Mouse (Mus musculus) midbrain, embryonic 15.5 days (tissue): ENCODE results near the gene Greb1. TPM values are rescaled to one million over a fixed set of nuclear protein-coding genes. Genes with fewer than 3 reads are reported as not detected.
A peak's percentile ranks its signal among the peaks of the same experiment; 100 is the strongest.
"Not testable (repeated sequence)": the region's sequence is repeated elsewhere in the genome, so short reads cannot be mapped to it uniquely, and the experiment has no call there.

Experiments used
- ATAC-seq: fragments of 200-750 bp; cut with Nextera tagmentation; replicated peaks from 2 replicates; pipeline ENCODE4 v1.8.0; 2017; ENCODE audit warnings: moderate TSS enrichment
- H3K27ac ChIP-seq: fragments of 300-500 bp; sonication (generic); 2 replicates; pipeline ENCODE4 v1.5.1; 2015; ENCODE audit warnings: mild to moderate bottlenecking, inconsistent platforms
- H3K27me3 ChIP-seq: fragments of 300-500 bp; sonication (generic); replicated peaks from 2 replicates; pipeline ENCODE4 v1.6.1; 2015; ENCODE audit warnings: inconsistent platforms
- H3K36me3 ChIP-seq: fragments of 300-500 bp; sonication (generic); replicated peaks from 2 replicates; pipeline ENCODE4 v1.6.1; 2015; ENCODE audit warnings: inconsistent platforms
- H3K4me1 ChIP-seq: fragments of 300-500 bp; sonication (generic); 2 replicates; pipeline ENCODE4 v1.6.1; 2015; ENCODE audit warnings: inconsistent platforms
- H3K4me2 ChIP-seq: fragments of 300-500 bp; sonication (generic); 2 replicates; pipeline ENCODE4 v1.6.1; 2015; ENCODE audit warnings: inconsistent platforms, mild to moderate bottlenecking, moderate library complexity
- H3K4me3 ChIP-seq: fragments of 300-500 bp; sonication (generic); 2 replicates; pipeline ENCODE4 v1.5.1; 2015; ENCODE audit warnings: mild to moderate bottlenecking, inconsistent platforms
- H3K9ac ChIP-seq: fragments of 300-500 bp; sonication (generic); 2 replicates; pipeline ENCODE4 v1.6.1; 2015; ENCODE audit warnings: mild to moderate bottlenecking, inconsistent platforms
- H3K9me3 ChIP-seq: fragments of 300-500 bp; sonication (generic); 2 replicates; pipeline ENCODE4 v1.6.1; 2016; ENCODE audit warnings: inconsistent platforms
- WGBS: fragments of 180-500 bp; shearing (Covaris S2); methylation state at CpG from one replicate; pipeline ENCODE4 v1.1.7; 2015; ENCODE audit warnings: mixed read lengths; 5-methylcytosine and 5-hydroxymethylcytosine counted together
- polyA plus RNA-seq: library from polyadenylated mRNA; unstranded; fragments of >200 nt; fragmentation: Nextera tagmentation; extraction: Ambion mirVana; gene quantifications from 2 replicates; pipeline ENCODE4 v1.2.1, GENCODE M21; 2015

The Greb1 gene
- polyA plus RNA-seq, 1 experiment from 2014 or later, result 1.4 TPM

DNA sequence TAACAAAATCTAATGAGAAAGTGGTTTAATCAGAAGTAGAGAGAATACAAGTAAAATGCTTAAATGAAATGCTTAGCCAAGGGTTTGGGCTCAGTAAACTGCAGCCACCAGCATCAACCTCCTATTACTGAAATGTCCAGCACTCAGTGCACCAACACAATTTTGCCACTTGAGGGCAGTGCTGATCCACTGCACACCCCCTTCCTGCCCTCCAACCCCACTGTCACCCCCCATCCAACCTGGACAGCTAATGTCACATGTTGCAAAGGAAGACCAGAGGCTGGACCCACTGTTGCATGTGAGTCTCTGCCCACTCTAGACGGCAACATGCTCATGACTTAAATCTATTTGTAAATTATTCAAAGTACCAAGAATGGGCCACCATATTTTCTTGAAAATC is 83.0 kb downstream of the Greb1 start:
- ATAC-seq, result peak; percentile 63; the same call in 1 of the 2 replicates
- H3K4me3 ChIP-seq, result no peak overlapping the region
- WGBS, result 70% methylated on average over 1 of the region's 1 CpGs
- H3K27ac ChIP-seq, result no peak overlapping the region
- no peak overlapping the region for H3K9ac ChIP-seq
- no peak overlapping the region for H3K4me2 ChIP-seq
- no peaks in the 10 kb centered on the region for H3K9me3 ChIP-seq
- H3K4me1 ChIP-seq, result no peaks in the 10 kb centered on the region
- no peaks in the 10 kb centered on the region for H3K36me3 ChIP-seq
- H3K27me3 ChIP-seq, result no peaks in the 10 kb centered on the region

DNA sequence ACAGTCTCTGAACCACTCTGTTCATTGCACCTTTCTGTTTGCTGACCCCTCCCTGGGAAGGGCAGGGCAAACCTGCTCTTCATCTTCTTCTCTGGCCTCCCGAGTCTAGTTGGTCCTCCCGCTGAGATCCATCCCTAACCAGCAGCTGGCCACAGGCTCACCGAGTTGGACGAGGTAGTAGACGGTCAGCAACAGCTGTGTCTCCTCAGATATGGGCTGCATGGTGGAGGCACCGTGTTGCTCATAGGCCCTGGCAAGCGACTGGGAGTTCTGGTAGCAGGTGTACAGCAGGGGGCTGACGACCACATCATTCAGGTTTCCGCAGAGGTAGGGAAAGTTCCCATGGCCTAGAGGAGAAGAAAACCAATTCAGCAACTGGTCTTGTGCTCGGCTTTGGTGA is 86.1 kb downstream of the Greb1 start:
- Histone ChIP-seq H3K9me3 (no peaks in the 10 kb centered on the region), H3K4me1 (no peaks in the 10 kb centered on the region), H3K27me3 (no peaks in the 10 kb centered on the region), H3K4me2 (no peak overlapping the region), H3K27ac (no peak overlapping the region), H3K9ac (no peak overlapping the region), H3K36me3 (no peaks in the 10 kb centered on the region), H3K4me3 (no peak overlapping the region)
- 92% methylated on average over 10 of the region's 10 CpGs for WGBS
- ATAC-seq, result no peak

GRCm38 (mm10) chr12:16698691-16699090 is 102.0 kb downstream of the Greb1 start:
- Histone ChIP-seq H3K4me1 (no peaks in the 10 kb centered on the region), H3K9me3 (no peaks in the 10 kb centered on the region), H3K9ac (no peak overlapping the region), H3K4me3 (no peak overlapping the region), H3K36me3 (no peaks in the 10 kb centered on the region), H3K27ac (no peak overlapping the region), H3K4me2 (no peak overlapping the region), H3K27me3 (no peaks in the 10 kb centered on the region)
- ATAC-seq, result no peak
- 98% methylated on average over 1 of the region's 1 CpGs for WGBS

DNA sequence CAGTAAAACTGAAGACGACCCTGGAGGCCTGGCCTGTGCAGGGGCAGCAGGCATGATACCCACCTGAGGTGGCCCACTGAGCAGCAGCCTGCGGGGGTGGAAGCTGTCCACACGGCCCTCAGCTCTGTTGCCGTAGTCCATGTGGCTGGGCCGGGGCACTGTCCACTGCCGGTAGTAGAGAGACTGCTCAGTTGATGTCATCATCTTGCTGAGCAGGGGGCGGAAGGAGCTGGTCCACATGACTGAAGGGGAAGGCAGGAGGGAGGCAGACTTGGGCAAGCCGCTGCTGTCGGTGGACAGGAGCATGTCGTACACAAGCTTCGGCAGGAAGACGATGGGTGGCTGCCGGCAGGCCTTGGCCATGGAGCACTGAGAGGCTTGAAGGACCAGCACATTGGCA is 104.5 kb downstream of the Greb1 start:
- H3K9ac ChIP-seq, result no peak overlapping the region
- no peaks in the 10 kb centered on the region for H3K36me3 ChIP-seq
- no peak for ATAC-seq
- H3K9me3 ChIP-seq, result no peaks in the 10 kb centered on the region
- H3K4me3 ChIP-seq, result no peak overlapping the region
- WGBS, result 91% methylated on average over 13 of the region's 13 CpGs
- H3K27me3 ChIP-seq, result no peaks in the 10 kb centered on the region
- no peaks in the 10 kb centered on the region for H3K4me1 ChIP-seq
- no peak overlapping the region for H3K4me2 ChIP-seq
- H3K27ac ChIP-seq, result no peak overlapping the region

GRCm38 (mm10) chr12:16695252-16695651 is 105.4 kb downstream of the Greb1 start:
- H3K4me1 ChIP-seq, H3K9ac ChIP-seq, H3K27me3 ChIP-seq, ATAC-seq, H3K36me3 ChIP-seq, H3K4me2 ChIP-seq, H3K27ac ChIP-seq, H3K4me3 ChIP-seq, H3K9me3 ChIP-seq: not testable (repeated sequence)
- 95% methylated on average over 7 of the region's 8 CpGs for WGBS

DNA sequence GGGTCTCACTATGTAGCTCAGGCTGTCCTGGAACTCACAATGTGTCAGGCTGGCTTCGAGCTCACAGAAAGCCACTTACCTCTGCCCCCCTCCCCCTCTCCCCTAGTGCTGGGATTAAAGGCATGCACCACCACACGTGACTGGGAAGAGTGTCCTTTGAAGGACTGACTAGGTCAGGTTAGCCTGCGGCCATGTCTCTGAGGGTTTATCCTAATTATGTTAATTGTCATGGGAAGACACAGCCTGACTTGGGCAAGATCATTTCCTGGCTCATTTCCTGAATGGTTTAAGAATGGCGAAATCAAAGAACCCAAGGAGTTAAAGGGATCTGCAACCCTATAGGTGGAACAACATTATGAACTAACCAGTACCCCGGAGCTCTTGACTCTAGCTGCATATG is 105.9 kb downstream of the Greb1 start:
- no peaks in the 10 kb centered on the region for H3K36me3 ChIP-seq
- no peaks in the 10 kb centered on the region for H3K9me3 ChIP-seq
- ATAC-seq, result no peak
- no peak overlapping the region for H3K4me2 ChIP-seq
- H3K4me3 ChIP-seq, result no peak overlapping the region
- H3K27me3 ChIP-seq, result no peaks in the 10 kb centered on the region
- H3K9ac ChIP-seq, result no peak overlapping the region
- no peak overlapping the region for H3K27ac ChIP-seq
- no peaks in the 10 kb centered on the region for H3K4me1 ChIP-seq
- WGBS, result 71% methylated on average over 5 of the region's 5 CpGs

DNA sequence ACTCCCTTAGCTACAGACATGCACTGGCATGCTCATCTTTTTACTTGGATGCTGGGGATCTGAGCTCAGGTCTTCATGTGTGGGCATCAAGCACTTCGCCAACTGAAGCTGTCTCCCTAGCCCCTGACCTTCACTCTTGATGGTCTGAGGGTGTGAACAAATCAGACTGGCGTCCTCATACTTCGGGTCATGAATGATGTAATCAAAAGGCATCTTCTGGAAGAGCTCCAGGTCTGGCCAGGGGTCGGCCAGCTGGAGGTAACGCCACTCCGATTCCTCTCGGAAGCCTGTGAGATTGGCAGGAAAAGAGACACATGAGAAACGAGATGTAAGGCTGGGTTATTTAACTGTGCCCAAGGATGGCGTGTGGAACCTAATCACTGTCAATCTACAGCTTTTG is 110.1 kb downstream of the Greb1 start:
- Histone ChIP-seq H3K9ac (no peak overlapping the region), H3K4me1 (no peaks in the 10 kb centered on the region), H3K27me3 (no peaks in the 10 kb centered on the region), H3K36me3 (no peaks in the 10 kb centered on the region), H3K9me3 (no peaks in the 10 kb centered on the region), H3K27ac (no peak overlapping the region), H3K4me3 (no peak overlapping the region), H3K4me2 (no peak overlapping the region)
- 94% methylated on average over 9 of the region's 9 CpGs for WGBS
- no peak for ATAC-seq

DNA sequence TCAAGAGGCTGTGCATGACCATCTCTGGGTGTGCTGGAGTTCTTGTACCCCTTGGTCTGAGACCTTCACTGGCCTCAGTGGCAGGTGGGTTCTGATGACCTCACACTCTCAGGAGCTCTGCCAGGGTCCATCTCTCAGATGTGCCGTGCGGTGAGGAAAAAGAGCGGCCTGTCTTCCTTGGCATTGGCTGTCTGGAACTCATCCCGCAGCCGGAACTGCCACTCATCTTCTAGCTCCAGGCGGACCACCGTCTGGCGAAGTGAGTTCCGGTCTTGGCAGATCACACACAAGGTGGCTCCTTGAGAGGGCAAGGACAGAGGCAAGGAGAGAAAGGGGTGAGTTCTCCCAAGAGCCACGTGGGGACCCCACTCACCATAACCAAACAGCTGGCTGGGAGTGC is 128.4 kb downstream of the Greb1 start:
- Histone ChIP-seq H3K27ac (no peak overlapping the region), H3K9ac (no peak overlapping the region), H3K27me3 (no peaks in the 10 kb centered on the region), H3K4me1 (no peaks in the 10 kb centered on the region), H3K4me3 (no peak overlapping the region), H3K9me3 (no peaks in the 10 kb centered on the region), H3K4me2 (no peak overlapping the region), H3K36me3 (no peaks in the 10 kb centered on the region)
- WGBS, result 93% methylated on average over 10 of the region's 10 CpGs
- ATAC-seq, result no peak

GRCm38 (mm10) chr12:16669176-16669575 is 131.5 kb downstream of the Greb1 start:
- no peaks in the 10 kb centered on the region for H3K36me3 ChIP-seq
- no peak overlapping the region for H3K4me2 ChIP-seq
- H3K27me3 ChIP-seq, result no peaks in the 10 kb centered on the region
- H3K4me1 ChIP-seq, result no peaks in the 10 kb centered on the region
- H3K9me3 ChIP-seq, result no peaks in the 10 kb centered on the region
- 67% methylated on average over 3 of the region's 3 CpGs for WGBS
- H3K9ac ChIP-seq, result no peak overlapping the region
- no peak for ATAC-seq
- no peak overlapping the region for H3K27ac ChIP-seq
- H3K4me3 ChIP-seq, result no peak overlapping the region

DNA sequence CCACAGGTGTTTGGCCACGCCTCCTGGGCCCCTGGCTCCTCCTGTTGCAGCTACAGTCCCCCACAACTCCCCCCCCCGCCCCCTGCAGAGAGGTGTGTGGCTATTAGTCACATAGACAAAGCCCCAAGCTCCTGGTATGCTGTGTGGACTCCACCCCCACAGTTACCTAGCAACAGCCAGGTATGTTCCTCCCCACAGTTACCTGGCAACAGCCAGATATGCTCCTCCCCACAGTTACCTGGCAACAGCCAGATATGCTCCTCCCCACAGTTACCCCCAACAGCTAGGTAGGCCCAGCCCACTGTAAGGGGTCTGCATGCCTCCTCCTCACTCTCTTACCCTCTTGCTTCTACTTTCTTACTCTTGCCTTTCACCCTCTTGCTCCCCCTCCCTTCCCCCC is 135.7 kb downstream of the Greb1 start:
- H3K4me1 ChIP-seq, result no peaks in the 10 kb centered on the region
- H3K36me3 ChIP-seq, result no peaks in the 10 kb centered on the region
- H3K9me3 ChIP-seq, result no peaks in the 10 kb centered on the region
- H3K4me2 ChIP-seq, result no peak overlapping the region
- H3K27ac ChIP-seq, result no peak overlapping the region
- WGBS, result 6% methylated on average over 2 of the region's 2 CpGs
- H3K4me3 ChIP-seq, result no peak overlapping the region
- H3K9ac ChIP-seq, result no peak overlapping the region
- ATAC-seq, result peak; percentile 69
- H3K27me3 ChIP-seq, result no peaks in the 10 kb centered on the region

- H3K4me2 ChIP-seq, result no peak overlapping the region
- no peak for ATAC-seq
- H3K4me3 ChIP-seq, result no peak overlapping the region
- WGBS, result 57% methylated on average over 6 of the region's 6 CpGs
- H3K36me3 ChIP-seq, result no peaks in the 10 kb centered on the region
- no peaks in the 10 kb centered on the region for H3K4me1 ChIP-seq
- no peak overlapping the region for H3K9ac ChIP-seq
- H3K27me3 ChIP-seq, result no peaks in the 10 kb centered on the region
- H3K9me3 ChIP-seq, result no peaks in the 10 kb centered on the region
- H3K27ac ChIP-seq, result no peak overlapping the region
Measured at GRCm38 (mm10) chr12:16662955-16663585, 137.6 kb downstream of the Greb1 start.

- H3K4me3 ChIP-seq, result no peak overlapping the region
- H3K27ac ChIP-seq, result no peak overlapping the region
- no peaks in the 10 kb centered on the region for H3K27me3 ChIP-seq
- H3K9ac ChIP-seq, result no peak overlapping the region
- ATAC-seq, result no peak
- no peak overlapping the region for H3K4me2 ChIP-seq
- no peaks in the 10 kb centered on the region for H3K36me3 ChIP-seq
- no peaks in the 10 kb centered on the region for H3K4me1 ChIP-seq
- WGBS, result 77% methylated on average over 2 of the region's 2 CpGs
- H3K9me3 ChIP-seq, result no peaks in the 10 kb centered on the region
Measured at GRCm38 (mm10) chr12:16661936-16662335, 138.8 kb downstream of the Greb1 start.

GRCm38 (mm10) chr12:16661459-16661858 is 139.2 kb downstream of the Greb1 start:
- 88% methylated on average over 10 of the region's 10 CpGs for WGBS
- H3K4me1 ChIP-seq, result no peaks in the 10 kb centered on the region
- H3K4me2 ChIP-seq, result no peak overlapping the region
- H3K27ac ChIP-seq, result no peak overlapping the region
- no peak for ATAC-seq
- H3K9ac ChIP-seq, result no peak overlapping the region
- H3K9me3 ChIP-seq, result no peaks in the 10 kb centered on the region
- H3K4me3 ChIP-seq, result no peak overlapping the region
- no peaks in the 10 kb centered on the region for H3K36me3 ChIP-seq
- no peaks in the 10 kb centered on the region for H3K27me3 ChIP-seq
